Mouse (Mus musculus) midbrain, embryonic 16.5 days (tissue): ENCODE data around the gene Gm3149. TPM values are rescaled to one million over a fixed set of nuclear protein-coding genes. Genes with fewer than 3 reads are reported as not detected.
"Not testable (repeated sequence)": the region's sequence is repeated elsewhere in the genome, so short reads cannot be mapped to it uniquely, and the experiment has no call there.

Experiments used
- ATAC-seq: fragments of 200-750 bp; cut with Nextera tagmentation; 2 replicates; pipeline ENCODE4 v1.8.0; 2017; ENCODE audit warnings: moderate TSS enrichment
- H3K27ac ChIP-seq: fragments of 300-500 bp; sonication (generic); 2 replicates; pipeline ENCODE4 v1.5.1; 2014; ENCODE audit warnings: mild to moderate bottlenecking, low read length, mixed read lengths
- H3K27me3 ChIP-seq: fragments of 300-500 bp; sonication (generic); 2 replicates; pipeline ENCODE4 v1.6.1; 2014; ENCODE audit warnings: low read depth, low read length, mixed read lengths; ENCODE audit not compliant: control insufficient read depth, insufficient read depth
- H3K36me3 ChIP-seq: fragments of 300-500 bp; sonication (generic); 2 replicates; pipeline ENCODE4 v1.6.1; 2014; ENCODE audit warnings: mild to moderate bottlenecking, low read length, moderate library complexity, mixed read lengths; ENCODE audit not compliant: control insufficient read depth, insufficient read depth
- H3K4me1 ChIP-seq: fragments of 300-500 bp; sonication (generic); 2 replicates; pipeline ENCODE4 v1.6.1; 2014; ENCODE audit warnings: mild to moderate bottlenecking, low read length, mixed read lengths; ENCODE audit not compliant: control insufficient read depth, insufficient read depth
- H3K4me2 ChIP-seq: fragments of 300-500 bp; sonication (generic); 2 replicates; pipeline ENCODE4 v1.6.1; 2014; ENCODE audit warnings: mild to moderate bottlenecking, low read length, mixed read lengths
- H3K4me3 ChIP-seq: fragments of 300-500 bp; sonication (generic); 2 replicates; pipeline ENCODE4 v1.5.1; 2014; ENCODE audit warnings: low read depth, mild to moderate bottlenecking, low read length, moderate library complexity, mixed read lengths
- H3K9ac ChIP-seq: fragments of 300-500 bp; sonication (generic); 2 replicates; pipeline ENCODE4 v1.6.1; 2014; ENCODE audit warnings: low read depth, low read length, mixed read lengths
- H3K9me3 ChIP-seq: fragments of 300-500 bp; sonication (generic); replicated peaks from 2 replicates; pipeline ENCODE4 v1.6.1; 2014; ENCODE audit warnings: mild to moderate bottlenecking, low read length, mixed read lengths; ENCODE audit not compliant: control insufficient read depth, poor library complexity, severe bottlenecking
- WGBS: fragments of 180-500 bp; shearing (Covaris S2); extraction: QIAGEN DNeasy Blood & Tissue Kit; methylation state at CpG from one replicate; pipeline ENCODE4 v1.1.7; 2014; 5-methylcytosine and 5-hydroxymethylcytosine counted together
- polyA plus RNA-seq: library from polyadenylated mRNA; unstranded; fragments of >200 nt; fragmentation: Nextera tagmentation; extraction: Ambion mirVana; gene quantifications from 2 replicates; pipeline ENCODE4 v1.2.1, GENCODE M21; 2015

The Gm3149 gene
- not detected in 2 replicates for polyA plus RNA-seq

GRCm38 (mm10) chr14:4316983-4317382 lies at the start of gene Gm3149:
Gm3149 (plus strand) TSS chr14:4317283.
- not testable (repeated sequence) for H3K4me2 ChIP-seq, H3K27me3 ChIP-seq, H3K9ac ChIP-seq, H3K9me3 ChIP-seq, ATAC-seq, H3K4me1 ChIP-seq, H3K36me3 ChIP-seq, H3K27ac ChIP-seq, H3K4me3 ChIP-seq
- no CpG with 5 or more reads among the region's 1 CpGs for WGBS

- not testable (repeated sequence) for H3K4me3 ChIP-seq, H3K27me3 ChIP-seq, H3K36me3 ChIP-seq, H3K9ac ChIP-seq, H3K4me1 ChIP-seq, H3K9me3 ChIP-seq, H3K27ac ChIP-seq, ATAC-seq, H3K4me2 ChIP-seq
- 84% methylated on average over 2 of the region's 2 CpGs for WGBS
These were observed 47.7 kb upstream of the Gm3149 start for GRCm38 (mm10) chr14:4269238-4269950.

- H3K36me3 ChIP-seq, H3K4me2 ChIP-seq, H3K27me3 ChIP-seq, H3K4me3 ChIP-seq, H3K4me1 ChIP-seq, ATAC-seq, H3K27ac ChIP-seq, H3K9ac ChIP-seq, H3K9me3 ChIP-seq: not testable (repeated sequence)
- WGBS: 85% methylated on average over 2 of the region's 3 CpGs
These were observed 37.3 kb upstream of the Gm3149 start for GRCm38 (mm10) chr14:4279828-4280227.

DNA sequence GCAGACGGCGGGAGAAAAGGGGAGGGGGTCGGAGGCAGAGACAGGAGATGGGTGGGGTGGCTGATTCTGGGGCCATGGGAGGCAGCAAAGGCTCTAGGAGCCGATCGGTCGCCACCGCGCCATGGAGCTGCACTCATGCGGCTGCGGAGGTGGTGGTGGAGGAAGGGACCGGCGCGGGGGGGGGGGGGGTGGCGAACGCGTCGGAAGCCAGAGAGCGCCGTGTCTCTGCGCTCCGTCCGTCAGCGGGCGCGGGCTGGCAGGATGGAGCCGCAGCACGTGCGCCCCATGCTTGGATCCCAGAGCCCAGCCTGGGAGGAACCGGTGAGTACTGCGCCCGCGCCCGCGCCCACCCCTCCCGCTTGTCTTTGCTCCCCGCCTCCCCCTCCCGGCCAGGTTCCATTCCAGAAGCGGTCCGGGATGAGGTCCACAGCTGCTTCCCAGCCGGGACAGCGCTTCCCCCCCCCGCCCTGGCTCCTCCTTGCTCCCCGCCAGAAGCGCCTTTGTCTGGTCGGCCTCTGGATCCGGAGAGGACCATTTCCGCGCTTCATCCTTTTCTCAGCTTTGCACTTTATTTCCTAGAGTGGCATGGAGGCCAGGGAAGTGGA lies 17.5 kb downstream of the Gm3149 start, which contains the start of gene 2610042L04Rik:
TSS of gene 2610042L04Rik (plus strand) at position 288 of the 605 bp plus-strand sequence.
- H3K4me3 ChIP-seq: peak within 1 kb of the TSS; percentile 45
- 2% methylated on average over 7 of the region's 48 CpGs for WGBS
- ATAC-seq, H3K36me3 ChIP-seq, H3K27me3 ChIP-seq, H3K4me1 ChIP-seq, H3K9me3 ChIP-seq, H3K27ac ChIP-seq: not testable (repeated sequence)
- peak within 1 kb of the TSS; percentile 57 for H3K9ac ChIP-seq
- peak within 1 kb of the TSS; percentile 55 for H3K4me2 ChIP-seq

DNA sequence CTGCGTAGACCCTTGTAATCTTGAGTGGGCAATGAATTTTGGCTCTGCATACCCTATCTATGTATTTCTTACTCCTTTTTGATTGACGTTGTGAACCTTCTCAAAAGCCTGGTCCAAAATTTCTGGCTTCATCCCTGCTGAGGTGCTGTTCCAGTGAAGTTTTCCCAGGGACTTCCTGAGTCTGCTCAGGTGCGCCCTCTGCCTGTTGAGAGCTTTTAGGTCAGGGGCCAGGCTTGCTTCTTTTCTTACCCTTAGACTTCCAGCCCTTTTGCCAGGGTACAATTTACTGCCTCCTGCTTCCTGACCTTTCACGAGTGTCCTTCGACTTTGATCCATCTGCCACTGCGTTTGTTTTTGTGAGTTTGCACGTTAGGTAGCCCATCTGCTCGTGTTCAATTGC lies 18.4 kb downstream of the Gm3149 start:
- WGBS: 9% methylated on average over 7 of the region's 8 CpGs
- not testable (repeated sequence) for H3K4me1 ChIP-seq, H3K9ac ChIP-seq, ATAC-seq, H3K27ac ChIP-seq, H3K27me3 ChIP-seq, H3K9me3 ChIP-seq, H3K36me3 ChIP-seq, H3K4me3 ChIP-seq
- H3K4me2 ChIP-seq: peak overlapping the region; percentile 25; the same call in 1 of the 2 replicates

DNA sequence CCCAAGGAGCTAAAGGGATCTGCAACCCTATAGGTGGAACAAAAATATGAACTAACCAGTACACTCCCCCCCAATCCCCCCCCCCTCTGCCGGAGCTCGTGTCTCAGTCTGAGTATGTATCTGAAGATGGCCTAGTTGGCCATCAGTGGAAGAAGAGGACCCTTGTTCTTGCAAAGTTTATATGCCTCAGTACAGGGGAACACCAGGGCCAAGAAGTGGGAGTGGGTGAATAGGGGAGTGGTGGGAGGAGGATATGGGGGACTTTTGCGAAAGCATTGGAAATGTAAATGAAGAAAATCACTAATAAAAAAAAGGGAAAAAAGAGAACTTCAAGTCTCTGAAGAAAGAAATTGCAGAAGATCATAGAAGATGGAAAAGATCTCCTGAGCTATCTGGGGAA lies 51.9 kb downstream of the Gm3149 start:
- H3K4me3 ChIP-seq, H3K9me3 ChIP-seq, H3K27me3 ChIP-seq, H3K9ac ChIP-seq, H3K4me2 ChIP-seq, H3K36me3 ChIP-seq, H3K27ac ChIP-seq, ATAC-seq, H3K4me1 ChIP-seq: not testable (repeated sequence)
- WGBS: 76% methylated on average over 3 of the region's 3 CpGs

DNA sequence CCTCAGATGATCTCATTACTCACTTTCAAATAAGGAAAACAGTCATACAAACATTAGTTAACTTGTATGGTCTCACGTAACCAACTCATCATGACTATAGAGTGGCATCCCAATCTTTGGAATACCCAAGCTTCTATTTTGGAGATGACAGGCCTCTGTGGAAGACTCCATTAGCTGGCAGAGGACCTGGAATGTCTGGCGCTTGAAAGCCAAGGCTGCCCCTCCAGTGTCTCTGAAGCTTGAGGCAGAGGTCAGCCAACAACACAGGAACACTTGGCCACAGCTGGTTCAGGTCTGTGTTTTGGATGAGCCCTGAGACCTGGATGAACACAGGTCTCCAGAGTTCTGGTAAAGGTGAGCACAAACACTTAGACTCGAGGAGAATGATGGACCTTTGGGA lies 52.6 kb downstream of the Gm3149 start:
- H3K4me3 ChIP-seq, H3K4me2 ChIP-seq, H3K4me1 ChIP-seq, H3K9me3 ChIP-seq, H3K27me3 ChIP-seq, ATAC-seq, H3K9ac ChIP-seq, H3K36me3 ChIP-seq, H3K27ac ChIP-seq: not testable (repeated sequence)
- 83% methylated on average over 3 of the region's 3 CpGs for WGBS

Other genes starting within 250 kb of the Gm3149 start
- not detected in 2 replicates for gene Gm3115, start 233.2 kb upstream of the Gm3149 start, polyA plus RNA-seq
- 7.0 and 7.3 TPM in 2 replicates for gene Gm8108, start 206.8 kb upstream of the Gm3149 start, polyA plus RNA-seq
- not detected in 2 replicates for gene Gm3127, start 152.3 kb upstream of the Gm3149 start, polyA plus RNA-seq
- gene Gm2974, start 134.7 kb upstream of the Gm3149 start, polyA plus RNA-seq: 11.4 and 12.6 TPM in 2 replicates
- gene Gm3138, start 67.7 kb upstream of the Gm3149 start, polyA plus RNA-seq: not detected in 2 replicates
- 6.3 and 8.5 TPM in 2 replicates for gene 2610042L04Rik, start 17.5 kb downstream of the Gm3149 start, polyA plus RNA-seq
- gene Gm3159, start 80.2 kb downstream of the Gm3149 start, polyA plus RNA-seq: not detected in 2 replicates
- 5.8 and 8.2 TPM in 2 replicates for gene Gm3164, start 98.2 kb downstream of the Gm3149 start, polyA plus RNA-seq
- 2.3 and 3.5 TPM in 2 replicates for gene Gm3173, start 113.7 kb downstream of the Gm3149 start, polyA plus RNA-seq
- not detected in 2 replicates for gene Gm3182, start 164.5 kb downstream of the Gm3149 start, polyA plus RNA-seq
- gene Gm3047, start 238.1 kb downstream of the Gm3149 start, polyA plus RNA-seq: not detected in 2 replicates